Mouse (Mus musculus) retina, embryonic 14.5 days (tissue): ENCODE results near the gene Cdh9.
A peak's percentile ranks its signal among the peaks of the same experiment; 100 is the strongest.

Experiments used
- DNase-seq: peaks from one replicate; pipeline ENCODE4 v3.0.0-alpha.2; 2015; ENCODE audit warnings: low spot score

The Cdh9 gene

GRCm38 (mm10) chr15:16728470-16729011 lies at the start of gene Cdh9:
Gene Cdh9 (plus strand): TSS chr15:16728756.
- peak; percentile 70 for DNase-seq

DNA sequence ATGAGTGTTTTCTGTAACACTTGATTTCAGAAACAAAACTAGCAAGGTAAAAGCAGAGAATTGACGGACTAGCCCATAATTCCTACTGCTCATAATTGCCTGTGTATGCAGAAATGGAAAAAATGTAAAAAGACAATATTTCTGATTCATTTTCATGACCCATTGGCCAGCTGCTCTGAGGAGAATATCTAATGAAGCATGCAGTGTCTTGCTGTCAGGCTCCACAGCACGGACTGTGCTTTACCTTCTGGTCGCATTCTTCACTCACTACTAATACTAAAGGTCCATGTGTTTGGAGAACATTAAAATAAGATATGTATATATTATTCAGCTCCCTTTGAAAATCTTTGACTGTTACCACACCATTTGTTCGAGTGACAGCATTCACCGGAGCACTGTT lies 49.5 kb upstream of the Cdh9 start:
- peak; percentile 9 for DNase-seq

DNA sequence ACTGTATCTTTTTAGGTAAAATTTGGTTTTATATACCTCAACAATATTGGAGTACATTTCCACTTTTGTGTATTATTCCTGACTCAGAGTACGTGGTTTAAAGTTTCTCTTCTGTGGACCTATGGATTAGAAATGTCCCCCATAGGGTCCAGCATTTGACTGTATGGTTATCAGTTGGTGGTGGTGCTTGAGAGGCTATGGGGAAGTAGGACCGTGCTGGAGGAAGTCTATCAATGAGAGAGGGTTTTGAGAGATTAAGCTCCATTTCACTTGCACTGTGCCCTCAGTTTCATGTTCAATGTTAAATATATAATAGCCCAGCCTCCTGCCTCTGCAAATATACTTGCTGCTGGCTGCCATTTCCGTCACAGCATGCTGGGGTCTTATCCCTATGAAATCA lies 28.7 kb upstream of the Cdh9 start:
- DNase-seq: no peak

DNA sequence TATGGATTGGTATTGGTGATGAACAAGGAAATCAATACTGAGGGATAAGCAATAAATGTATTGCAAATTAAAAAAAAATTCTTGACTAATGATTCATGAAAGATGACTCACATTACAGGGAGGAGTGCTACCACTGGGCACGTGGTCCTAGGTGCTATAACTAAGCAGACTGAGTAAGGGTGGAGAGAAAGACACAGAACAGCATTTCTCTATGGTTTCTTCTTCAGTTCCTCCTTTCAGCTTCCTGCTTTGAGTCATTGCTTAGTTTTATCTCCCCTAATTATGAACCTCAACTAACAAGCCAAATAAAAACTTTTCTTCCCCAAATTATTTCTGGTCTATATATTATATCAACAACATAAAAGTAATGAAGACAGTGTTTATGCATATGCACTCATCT lies 26.2 kb upstream of the Cdh9 start:
- DNase-seq: no peak

- no peak for DNase-seq
These were observed 10.5 kb downstream of the Cdh9 start for GRCm38 (mm10) chr15:16739088-16739487.

DNA sequence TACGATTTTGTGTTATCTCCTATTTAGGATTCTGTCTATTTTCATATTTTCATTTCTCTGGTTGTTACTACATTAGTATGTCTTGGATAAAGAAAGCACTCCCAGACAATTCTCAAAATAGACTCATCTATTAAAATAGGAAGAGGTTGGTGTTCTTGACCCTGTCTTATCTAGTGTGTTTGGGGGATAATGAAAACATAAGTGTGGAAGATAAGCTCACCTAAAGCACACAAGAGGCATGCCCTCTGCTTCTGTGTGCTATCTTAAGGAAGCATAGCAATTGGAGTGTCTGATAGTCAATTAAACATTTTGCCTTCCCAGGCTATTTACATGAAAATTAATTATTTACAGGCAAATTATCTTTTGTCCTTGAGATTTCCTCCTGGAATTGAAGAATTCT lies 18.1 kb downstream of the Cdh9 start:
- no peak for DNase-seq

- DNase-seq: no peak
These were observed 34.7 kb downstream of the Cdh9 start for GRCm38 (mm10) chr15:16763252-16763651.

- no peak for DNase-seq
These were observed 56.0 kb downstream of the Cdh9 start for GRCm38 (mm10) chr15:16784575-16784974.

DNA sequence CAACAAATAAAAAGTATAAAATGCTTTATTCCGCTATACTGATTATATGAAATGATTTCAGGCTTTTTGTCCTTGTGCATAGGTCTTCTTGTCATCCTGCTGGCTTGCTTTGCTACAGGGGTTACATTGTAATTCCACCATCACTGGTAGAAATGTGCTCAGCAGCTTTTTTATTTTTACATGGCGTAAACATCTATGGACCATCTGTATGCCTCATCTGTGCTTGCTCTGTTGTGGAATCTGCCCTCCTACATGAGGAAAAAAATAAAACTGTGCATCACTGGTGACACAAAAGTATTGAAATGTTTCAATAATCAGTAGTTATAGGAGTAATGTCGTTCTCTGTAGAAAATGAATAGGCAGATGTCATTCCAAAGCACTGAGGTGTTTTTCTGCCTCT lies 64.3 kb downstream of the Cdh9 start:
- no peak for DNase-seq

GRCm38 (mm10) chr15:16801302-16801701 lies 72.7 kb downstream of the Cdh9 start:
- DNase-seq: no peak

- no peak for DNase-seq
These were observed 82.2 kb downstream of the Cdh9 start for GRCm38 (mm10) chr15:16810787-16811186.

GRCm38 (mm10) chr15:16814035-16814434 lies 85.5 kb downstream of the Cdh9 start:
- DNase-seq: no peak

- DNase-seq: no peak
These were observed 106.2 kb downstream of the Cdh9 start for GRCm38 (mm10) chr15:16834761-16835160.

- no peak for DNase-seq
These were observed 154.0 kb downstream of the Cdh9 start for GRCm38 (mm10) chr15:16882542-16882941.

GRCm38 (mm10) chr15:16896674-16897073 lies 168.1 kb downstream of the Cdh9 start:
- DNase-seq: no peak
